Mouse (Mus musculus) ES-Bruce4 (cell line): ENCODE data around the gene Sf3b1. TPM values are rescaled to one million over a fixed set of nuclear protein-coding genes. Genes with fewer than 3 reads are reported as not detected.
"Not testable (repeated sequence)": the region's sequence is repeated elsewhere in the genome, so short reads cannot be mapped to it uniquely, and the experiment has no call there.

Source experiments
- H3K27ac ChIP-seq: 2 replicates; pipeline ENCODE4 v1.5.1; 2012; ENCODE audit warnings: low read length, inconsistent platforms; ENCODE audit not compliant: insufficient read depth
- H3K27me3 ChIP-seq: 2 replicates; pipeline ENCODE4 v1.6.1; 2012; ENCODE audit warnings: mild to moderate bottlenecking, low read length, inconsistent platforms; ENCODE audit not compliant: control insufficient read depth, poor library complexity, insufficient read depth, severe bottlenecking
- H3K36me3 ChIP-seq: 2 replicates; pipeline ENCODE4 v1.6.1; 2012; ENCODE audit warnings: inconsistent platforms, mild to moderate bottlenecking, low read length, moderate library complexity; ENCODE audit not compliant: control insufficient read depth, poor library complexity, insufficient read depth, severe bottlenecking
- H3K4me1 ChIP-seq: one replicate; pipeline ENCODE4 v1.8.1; 2011; ENCODE audit warnings: low read length; ENCODE audit not compliant: control insufficient read depth, insufficient read depth
- H3K4me3 ChIP-seq: 2 replicates; pipeline ENCODE4 v1.5.1; 2011; ENCODE audit warnings: low read depth, mild to moderate bottlenecking, low read length
- H3K9ac ChIP-seq: 2 replicates; pipeline ENCODE4 v1.6.1; 2012; ENCODE audit warnings: low read depth, mild to moderate bottlenecking, inconsistent platforms; ENCODE audit not compliant: poor library complexity, severe bottlenecking
- H3K9me3 ChIP-seq: replicated peaks from 2 replicates; pipeline ENCODE4 v1.6.1; 2012; ENCODE audit warnings: mild to moderate bottlenecking, low read length, inconsistent platforms; ENCODE audit not compliant: control insufficient read depth, poor library complexity, insufficient read depth, severe bottlenecking
- CTCF ChIP-seq: IDR thresholded peaks from one replicate; pipeline ENCODE4 v1.8.1; 2011; ENCODE audit warnings: low read depth, low read length
- EP300 ChIP-seq: IDR thresholded peaks from 2 replicates; pipeline ENCODE4 v1.6.1; 2011; ENCODE audit warnings: low read depth, low read length; ENCODE audit not compliant: insufficient read depth
- POLR2A ChIP-seq: IDR thresholded peaks from one replicate; pipeline ENCODE4 v1.8.1; 2011; ENCODE audit warnings: low read length; ENCODE audit not compliant: insufficient read depth
- polyA plus RNA-seq: library from polyadenylated mRNA; stranded (reverse); fragments of >200 nt; gene quantifications from 2 replicates; pipeline ENCODE4 v1.2.4, GENCODE M21; 2011; ENCODE audit warnings: low read depth; ENCODE audit not compliant: missing spikeins, insufficient read depth, insufficient read length

Gene Sf3b1
- polyA plus RNA-seq, 1 experiment = 314 TPM

DNA sequence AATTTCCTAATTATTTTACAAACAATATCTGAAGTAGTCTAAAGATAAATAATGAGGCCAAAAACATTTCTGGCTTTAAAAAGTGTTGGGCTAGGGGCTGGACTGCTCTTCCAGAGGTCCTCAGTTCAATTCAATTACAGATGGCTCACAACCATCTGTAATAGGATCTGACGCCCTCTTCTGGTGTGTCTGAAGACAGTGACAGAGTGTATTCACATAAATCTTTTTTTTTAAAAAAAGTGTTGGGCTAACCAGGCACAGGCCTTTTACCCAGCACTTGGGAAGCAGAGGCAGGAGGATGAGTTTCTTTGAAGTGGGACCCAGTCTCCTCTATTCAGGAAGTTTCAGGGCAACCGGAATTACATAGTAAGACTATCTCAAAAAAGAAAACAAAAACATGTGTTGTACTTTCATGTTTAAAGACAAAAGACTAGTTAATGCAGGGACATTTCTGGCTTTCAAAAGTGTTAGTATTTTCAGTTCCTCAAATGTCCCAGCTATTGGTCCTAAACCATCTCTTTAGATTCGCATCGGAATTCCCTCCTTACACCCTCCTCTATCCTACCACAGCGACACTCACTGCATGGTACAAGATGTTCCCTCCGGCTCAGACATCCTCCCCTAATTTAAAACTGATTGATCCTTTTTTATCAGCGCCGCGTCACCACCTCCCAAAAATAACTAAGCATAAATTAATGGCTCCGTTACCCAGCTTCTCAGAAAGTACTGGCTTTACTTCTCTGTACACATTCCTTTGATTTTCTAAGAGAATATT, 1.4 kb downstream of the Sf3b1 start:
- TF ChIP-seq POLR2A (no peak), CTCF (no peak), EP300 (no peak)
- Histone ChIP-seq H3K36me3 (no peaks in the 10 kb centered on the region), H3K9ac (peak overlapping the region; percentile 84), H3K4me3 (peak overlapping the region; percentile 94), H3K27me3 (no peaks in the 10 kb centered on the region), H3K9me3 (no peaks in the 10 kb centered on the region), H3K4me1 (peaks cover 4% of the 10 kb centered on the region), H3K27ac (0 out of 2 replicates have a peak overlapping the region, but pooled peaks have one; percentile 12)

DNA sequence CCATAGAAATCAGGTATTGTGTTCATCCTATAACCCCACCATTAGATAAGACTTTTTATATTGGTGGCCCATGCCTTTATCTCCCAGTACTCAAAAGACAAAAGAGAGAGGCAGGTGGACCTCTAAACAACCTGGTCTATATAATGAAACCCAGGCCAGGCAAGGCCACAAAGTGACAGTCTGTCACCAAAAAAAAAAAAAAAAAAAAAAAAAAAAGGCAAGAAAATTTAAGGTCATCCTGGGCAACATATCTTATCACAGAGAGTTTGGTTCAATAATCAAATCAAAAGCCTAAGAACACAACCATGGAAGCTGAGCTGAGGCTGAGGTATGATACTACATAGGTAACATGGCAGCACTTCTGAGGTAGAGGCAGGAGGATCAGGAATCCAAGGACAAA, 5.4 kb downstream of the Sf3b1 start:
- TF ChIP-seq EP300 (no peak), CTCF (no peak), POLR2A (no peak)
- Histone ChIP-seq H3K4me3 (no peak overlapping the region), H3K27me3 (no peaks in the 10 kb centered on the region), H3K36me3 (peaks cover 21% of the 10 kb centered on the region), H3K9ac (no peak overlapping the region), H3K27ac (no peak overlapping the region), H3K4me1 (peaks cover 1% of the 10 kb centered on the region), H3K9me3 (no peaks in the 10 kb centered on the region)

DNA sequence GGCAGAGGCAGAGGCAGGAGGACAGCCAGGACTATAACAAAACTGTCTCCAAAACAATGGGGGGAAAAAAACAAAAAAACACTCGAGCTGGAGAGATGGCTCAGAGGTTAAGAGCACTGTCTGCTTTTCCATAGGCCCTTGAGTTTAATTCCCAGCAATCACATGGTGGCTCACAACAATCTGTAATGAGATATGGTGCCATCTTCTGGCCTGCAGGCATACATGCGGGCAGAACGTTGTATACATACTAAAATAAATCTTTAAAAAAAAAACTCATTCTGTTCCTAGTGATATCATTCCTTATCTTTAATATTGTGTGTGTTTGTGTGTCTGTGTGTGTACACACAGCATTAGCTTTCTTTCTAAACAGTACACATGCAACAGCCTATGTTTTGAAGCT, 14.8 kb downstream of the Sf3b1 start:
- no peak overlapping the region for H3K27ac ChIP-seq
- H3K36me3 ChIP-seq = peaks cover 68% of the 10 kb centered on the region
- TF ChIP-seq EP300 (no peak), CTCF (no peak), POLR2A (no peak)
- no peaks in the 10 kb centered on the region for H3K27me3 ChIP-seq
- no peak overlapping the region for H3K4me3 ChIP-seq
- no peaks in the 10 kb centered on the region for H3K9me3 ChIP-seq
- no peak overlapping the region for H3K9ac ChIP-seq
- no peaks in the 10 kb centered on the region for H3K4me1 ChIP-seq

DNA sequence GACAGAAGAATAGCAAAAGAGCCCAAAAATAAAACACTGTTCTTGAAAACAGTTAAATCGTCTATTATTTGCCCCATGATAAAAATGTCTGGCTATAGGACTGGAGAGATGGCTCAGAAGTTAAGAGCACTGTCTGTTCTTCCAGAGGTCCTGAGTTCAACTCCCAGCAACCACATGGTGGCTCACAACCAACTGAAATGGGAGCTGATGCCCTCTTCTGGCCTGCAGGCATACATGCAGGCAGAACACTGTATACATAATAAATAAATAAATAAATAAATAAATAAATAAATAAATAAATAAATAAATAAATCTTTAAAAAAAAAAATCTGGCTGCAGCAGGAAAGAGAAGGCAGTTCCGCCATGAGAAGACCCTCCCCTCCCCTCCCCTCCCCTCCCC, 19.0 kb downstream of the Sf3b1 start:
- H3K36me3 ChIP-seq = peaks cover 68% of the 10 kb centered on the region
- H3K9me3 ChIP-seq, H3K4me1 ChIP-seq, H3K9ac ChIP-seq, H3K27ac ChIP-seq, H3K4me3 ChIP-seq, H3K27me3 ChIP-seq: not testable (repeated sequence)
- peak; percentile 3 for TF ChIP-seq CTCF

DNA sequence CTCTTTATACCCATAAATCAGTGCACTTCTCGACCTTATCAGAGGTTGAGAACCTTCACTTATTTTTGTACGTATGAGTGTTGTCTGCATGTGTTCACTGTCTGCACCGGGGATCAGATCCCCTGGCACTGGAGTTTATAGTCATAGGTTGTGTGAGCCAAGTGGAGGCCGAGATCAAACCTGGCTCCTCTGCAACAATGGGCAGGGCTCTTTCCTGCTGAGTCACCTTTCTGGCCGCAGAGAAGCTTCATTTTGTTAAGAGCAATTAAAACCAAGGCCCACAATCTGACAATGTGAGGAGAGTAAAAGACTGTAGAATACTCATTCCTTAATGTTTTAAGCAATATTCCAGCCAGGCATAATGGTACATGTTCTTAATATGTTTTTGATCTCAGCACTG, 33.7 kb downstream of the Sf3b1 start:
- Histone ChIP-seq H3K27ac (no peak overlapping the region), H3K27me3 (no peaks in the 10 kb centered on the region), H3K4me3 (no peak overlapping the region), H3K4me1 (no peaks in the 10 kb centered on the region), H3K9ac (no peak overlapping the region), H3K9me3 (no peaks in the 10 kb centered on the region), H3K36me3 (peaks cover 64% of the 10 kb centered on the region)
- no peak for TF ChIP-seq CTCF
- TF ChIP-seq EP300 = no peak
- TF ChIP-seq POLR2A = no peak

DNA sequence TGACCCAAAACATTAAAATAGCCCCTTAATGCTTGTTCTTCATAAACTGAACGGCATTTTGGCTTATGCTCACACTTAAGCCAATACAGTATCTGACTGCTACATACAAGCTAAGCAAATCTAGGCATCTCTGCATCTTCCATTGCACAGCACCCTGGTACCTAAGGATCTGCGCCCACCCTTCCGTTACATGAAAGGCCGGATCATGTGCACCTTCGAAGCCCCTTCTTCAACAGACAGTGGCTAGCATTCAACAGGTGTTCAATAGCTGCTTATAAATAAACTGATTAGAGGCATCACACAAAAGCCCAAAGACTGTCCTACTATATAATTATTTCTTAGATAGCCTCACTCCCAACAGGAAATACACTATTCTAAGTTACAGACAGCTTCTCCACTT, 41.0 kb downstream of the Sf3b1 start:
- Histone ChIP-seq H3K27ac (no peak overlapping the region), H3K36me3 (peaks cover 34% of the 10 kb centered on the region), H3K9me3 (no peaks in the 10 kb centered on the region), H3K4me1 (no peaks in the 10 kb centered on the region), H3K9ac (no peak overlapping the region), H3K4me3 (no peak overlapping the region), H3K27me3 (no peaks in the 10 kb centered on the region)
- TF ChIP-seq EP300 (no peak), POLR2A (no peak), CTCF (no peak)
